In genomic region chr14:47297785-47298407, GRCm38 (mm10) we compare ENCODE assay signal across 8 mouse cellular contexts. TPM values are rescaled to one million over a fixed set of nuclear protein-coding genes. Genes with fewer than 3 reads are reported as not detected.
DNase-seq lines count a peak whose midpoint lies in the region; ATAC-seq and TF ChIP-seq lines count a peak whose summit lies in the region.

Gene Mapk1ip1l, plus strand, starts transcription at chr14:47298266.

- H3K4me3 ChIP-seq in cortical plate, adult 2 months (ENCODE audit: insufficient read depth, low read length): peak within 1 kb of the TSS; percentile 79

- TF ChIP-seq POLR2A in cortical plate, adult 2 months (IDR thresholded peaks at IDR 0.05; ENCODE audit: extremely low read depth, insufficient read depth, low read length): peak; percentile 69

- H3K27ac ChIP-seq in cortical plate, adult 2 months (ENCODE audit: insufficient read depth, low read length): peak within 1 kb of the TSS; percentile 84

- ATAC-seq in activated CD4-positive, CD25-positive, alpha-beta regulatory T cell, adult 4 months: peak; percentile 89
- ATAC-seq in megakaryocyte progenitor cell, adult 5-6 weeks (replicated peaks; ENCODE audit: poor library complexity): peak; percentile 98

- TF ChIP-seq CTCF in cortical plate, adult 2 months (IDR thresholded peaks at IDR 0.05; ENCODE audit: extremely low read depth, insufficient read depth, low read length): peak; percentile 48

- DNase-seq in gastrocnemius, postnatal 10 days: peak; percentile 94
- peak; percentile 92 for DNase-seq in induced T-regulatory cell, adult 2 months (ENCODE audit: low read depth)
- DNase-seq in left cerebral cortex, adult 9 months (ENCODE audit: low spot score in 2 of 2): peak; percentile 51 to 91
- peak; percentile 91 for DNase-seq in right cerebral cortex, postnatal 14 days
- peak; percentile 88 to 91 for DNase-seq in urinary bladder, postnatal 36 days (ENCODE audit: low spot score in 2 of 2)

- peaks cover 1% of the 10 kb centered on the region; the same call in 1 of the 2 replicates for H3K4me1 ChIP-seq in cortical plate, adult 2 months (ENCODE audit: control insufficient read depth, insufficient read depth, low read length)

RNA-seq across cellular contexts. Expression of gene Mapk1ip1l, which starts in this region (rescaled TPM):
- polyA plus RNA-seq in activated CD4-positive, CD25-positive, alpha-beta regulatory T cell, adult 4 months (2017; shearing (Covaris generic)): 10 to 100 TPM; 50.1 to 56.1 TPM
- polyA plus RNA-seq in cortical plate, adult 2 months (2012; rRNA removed): 23.6 and 25.4 TPM in 2 replicates
- 10 to 100 TPM; 39.2 to 50.4 TPM for total RNA-seq in gastrocnemius, postnatal 10 days (2021)
- 76.4 and 79.4 TPM in 2 replicates for total RNA-seq in megakaryocyte progenitor cell, adult 5-6 weeks (2015)
- total RNA-seq in megakaryocyte progenitor cell, adult 5-6 weeks (2017): 40.0 and 56.4 TPM in 2 replicates

Comparison
In these comparisons a context has a peak if more than half of its experiments do, and no peak if none do; other contexts are left out.
1. Peak in every context shown above with its lines: DNase-seq, ATAC-seq, H3K4me3 ChIP-seq and H3K27ac ChIP-seq.